Mouse (Mus musculus) liver, adult 2 months (tissue): ENCODE measurements around the gene Tnnt3. TPM values are rescaled to one million over a fixed set of nuclear protein-coding genes. Genes with fewer than 3 reads are reported as not detected.

Experiments
- DNase-seq: peaks from one replicate; pipeline ENCODE4 v3.0.0-alpha.2; 2011; ENCODE audit warnings: low read depth, low spot score; ENCODE audit errors: extremely low read depth
- H3K27ac ChIP-seq: fragments of 200-500 bp; replicated peaks from 2 replicates; pipeline ENCODE4 v1.5.1; 2012; ENCODE audit warnings: low read depth, mild to moderate bottlenecking, control low read depth, inconsistent platforms, low read length; ENCODE audit not compliant: insufficient read depth
- H3K27me3 ChIP-seq: fragments of 200-500 bp; 2 replicates; pipeline ENCODE4 v1.6.1; 2012; ENCODE audit warnings: mild to moderate bottlenecking, moderate library complexity, low read length, inconsistent platforms; ENCODE audit not compliant: control insufficient read depth, insufficient read depth
- H3K36me3 ChIP-seq: fragments of 200-500 bp; 2 replicates; pipeline ENCODE4 v1.6.1; 2012; ENCODE audit warnings: low read length, inconsistent platforms; ENCODE audit not compliant: control insufficient read depth, insufficient read depth
- H3K4me1 ChIP-seq: fragments of 200-500 bp; 2 replicates; pipeline ENCODE4 v1.6.1; 2011; ENCODE audit warnings: low read length; ENCODE audit not compliant: control insufficient read depth, insufficient read depth
- H3K4me3 ChIP-seq: fragments of 200-500 bp; 2 replicates; pipeline ENCODE4 v1.5.1; 2011; ENCODE audit warnings: low read depth, mild to moderate bottlenecking, control low read depth, low read length, moderate library complexity; ENCODE audit not compliant: insufficient read depth
- H3K79me2 ChIP-seq: fragments of 200-500 bp; 2 replicates; pipeline ENCODE4 v1.6.1; 2012; ENCODE audit warnings: inconsistent platforms, mild to moderate bottlenecking, low read length, moderate library complexity; ENCODE audit not compliant: control insufficient read depth, insufficient read depth
- H3K9ac ChIP-seq: fragments of 200-500 bp; 2 replicates; pipeline ENCODE4 v1.6.1; 2012; ENCODE audit warnings: low read depth, mild to moderate bottlenecking, control low read depth, inconsistent platforms, low read length
- CTCF ChIP-seq: fragments of 200-500 bp; IDR thresholded peaks from 2 replicates; pipeline ENCODE4 v1.5.1; 2011; ENCODE audit warnings: low read depth, low read length, control low read depth
- POLR2A ChIP-seq: fragments of 200-500 bp; IDR thresholded peaks from 2 replicates; pipeline ENCODE4 v1.6.1; 2011; ENCODE audit warnings: low read length, control low read depth; ENCODE audit not compliant: insufficient read depth; ENCODE audit errors: extremely low read depth
- WGBS: fragments of 180-500 bp; shearing (Covaris S2); methylation state at CpG from one replicate; pipeline ENCODE4 v1.1.7; 2018; 5-methylcytosine and 5-hydroxymethylcytosine counted together
- polyA plus RNA-seq: library from polyadenylated mRNA; depleted of rRNA; stranded (reverse); fragments of >200 nt; gene quantifications from 2 replicates; pipeline ENCODE4 v1.2.3, GENCODE M21; 2012
- total RNA-seq: library from RNA; depleted of rRNA; stranded (reverse); fragments of >200 nt; gene quantifications from 2 replicates; pipeline ENCODE4 v1.2.3, GENCODE M21; 2014

Gene Tnnt3
- total and polyA plus RNA-seq, 2 experiments = 6.4 TPM; not detected in 1

- Histone ChIP-seq H3K36me3 (no peaks in the 10 kb centered on the region), H3K27ac (no peak overlapping the region), H3K79me2 (no peaks in the 10 kb centered on the region), H3K9ac (no peak overlapping the region), H3K4me1 (no peaks in the 10 kb centered on the region), H3K27me3 (no peaks in the 10 kb centered on the region), H3K4me3 (no peak overlapping the region)
- TF ChIP-seq POLR2A = no peak
- no peak for TF ChIP-seq CTCF
- no peak for DNase-seq
- WGBS = 75% methylated on average over 4 of the region's 4 CpGs
These were observed 36.0 kb upstream of the Tnnt3 start for GRCm38 (mm10) chr7:142462594-142463078.

- Histone ChIP-seq H3K79me2 (no peaks in the 10 kb centered on the region), H3K27me3 (no peaks in the 10 kb centered on the region), H3K9ac (no peak overlapping the region), H3K27ac (no peak overlapping the region), H3K36me3 (no peaks in the 10 kb centered on the region), H3K4me1 (no peaks in the 10 kb centered on the region), H3K4me3 (no peak overlapping the region)
- DNase-seq = no peak
- WGBS = 76% methylated on average over 7 of the region's 7 CpGs
- TF ChIP-seq POLR2A (no peak), CTCF (no peak)
These were observed 28.4 kb upstream of the Tnnt3 start for GRCm38 (mm10) chr7:142470171-142470691.

GRCm38 (mm10) chr7:142470808-142471413 is 27.7 kb upstream of the Tnnt3 start:
- Histone ChIP-seq H3K36me3 (no peaks in the 10 kb centered on the region), H3K4me3 (no peak overlapping the region), H3K27me3 (no peaks in the 10 kb centered on the region), H3K27ac (no peak overlapping the region), H3K79me2 (no peaks in the 10 kb centered on the region), H3K9ac (no peak overlapping the region), H3K4me1 (no peaks in the 10 kb centered on the region)
- DNase-seq = no peak
- TF ChIP-seq POLR2A (no peak), CTCF (no peak)
- WGBS = 33% methylated on average over 4 of the region's 4 CpGs

- WGBS = 86% methylated on average over 6 of the region's 6 CpGs
These were observed 27.2 kb upstream of the Tnnt3 start for GRCm38 (mm10) chr7:142471414-142471861.

GRCm38 (mm10) chr7:142471884-142472570 is 26.6 kb upstream of the Tnnt3 start:
- Histone ChIP-seq H3K27ac (no peak overlapping the region), H3K4me1 (no peaks in the 10 kb centered on the region; the same call in 1 of the 2 replicates), H3K9ac (no peak overlapping the region), H3K79me2 (no peaks in the 10 kb centered on the region), H3K4me3 (no peak overlapping the region), H3K27me3 (no peaks in the 10 kb centered on the region), H3K36me3 (no peaks in the 10 kb centered on the region)
- WGBS = 60% methylated on average over 15 of the region's 15 CpGs
- TF ChIP-seq POLR2A (no peak), CTCF (no peak)
- no peak for DNase-seq

More at GRCm38 (mm10) chr7:142471414-142471861, 27.2 kb upstream of the Tnnt3 start:
- no peaks in the 10 kb centered on the region for H3K27me3 ChIP-seq
- TF ChIP-seq POLR2A (no peak), CTCF (no peak)
- H3K4me3 ChIP-seq = no peak overlapping the region
- no peaks in the 10 kb centered on the region for H3K4me1 ChIP-seq
- H3K79me2 ChIP-seq = no peaks in the 10 kb centered on the region
- H3K36me3 ChIP-seq = no peaks in the 10 kb centered on the region
- H3K9ac ChIP-seq = no peak overlapping the region
- DNase-seq = no peak
- no peak overlapping the region for H3K27ac ChIP-seq

GRCm38 (mm10) chr7:142472936-142473335 is 25.7 kb upstream of the Tnnt3 start:
- TF ChIP-seq CTCF (no peak), POLR2A (no peak)
- no peaks in the 10 kb centered on the region for H3K36me3 ChIP-seq
- H3K9ac ChIP-seq = no peak overlapping the region
- 97% methylated on average over 4 of the region's 4 CpGs for WGBS
- H3K27me3 ChIP-seq = no peaks in the 10 kb centered on the region
- no peak overlapping the region for H3K4me3 ChIP-seq
- no peaks in the 10 kb centered on the region for H3K79me2 ChIP-seq
- no peaks in the 10 kb centered on the region; the same call in 1 of the 2 replicates for H3K4me1 ChIP-seq
- no peak overlapping the region for H3K27ac ChIP-seq
- no peak for DNase-seq
